Mouse (Mus musculus) embryonic facial prominence, embryonic 12.5 days (tissue): Measurements from ENCODE around the gene Gemin5. TPM values are rescaled to one million over a fixed set of nuclear protein-coding genes. Genes with fewer than 3 reads are reported as not detected.
A peak's percentile ranks its signal among the peaks of the same experiment; 100 is the strongest.

Experiments
- ATAC-seq: fragments of 200-750 bp; cut with Nextera tagmentation; 2 replicates; pipeline ENCODE4 v1.8.0; 2017; ENCODE audit not compliant: insufficient number of reproducible peaks, insufficient read depth, low FRiP score, low TSS enrichment
- H3K27ac ChIP-seq: fragments of 300-500 bp; sonication (generic); 2 replicates; pipeline ENCODE4 v1.5.1; 2016; ENCODE audit warnings: mild to moderate bottlenecking
- H3K27me3 ChIP-seq: fragments of 300-500 bp; sonication (generic); 2 replicates; pipeline ENCODE4 v1.6.1; 2016; ENCODE audit warnings: mild to moderate bottlenecking, moderate library complexity
- H3K36me3 ChIP-seq: fragments of 300-500 bp; sonication (generic); 2 replicates; pipeline ENCODE4 v1.6.1; 2016; ENCODE audit warnings: mild to moderate bottlenecking
- H3K4me1 ChIP-seq: fragments of 300-500 bp; sonication (generic); 2 replicates; pipeline ENCODE4 v1.6.1; 2016
- H3K4me2 ChIP-seq: fragments of 300-500 bp; sonication (generic); replicated peaks from 2 replicates; pipeline ENCODE4 v1.6.1; 2016; ENCODE audit warnings: mild to moderate bottlenecking, moderate library complexity
- H3K4me3 ChIP-seq: fragments of 300-500 bp; sonication (generic); 2 replicates; pipeline ENCODE4 v1.5.1; 2016; ENCODE audit warnings: mild to moderate bottlenecking
- H3K9ac ChIP-seq: fragments of 300-500 bp; sonication (generic); 2 replicates; pipeline ENCODE4 v1.6.1; 2016; ENCODE audit warnings: mild to moderate bottlenecking, moderate library complexity
- H3K9me3 ChIP-seq: fragments of 300-500 bp; sonication (generic); 2 replicates; pipeline ENCODE4 v1.6.1; 2016; ENCODE audit warnings: mild to moderate bottlenecking, moderate library complexity
- WGBS: fragments of 180-500 bp; shearing (Covaris S2); methylation state at CpG from one replicate; pipeline ENCODE4 v1.1.7; 2016; 5-methylcytosine and 5-hydroxymethylcytosine counted together
- polyA plus RNA-seq: library from polyadenylated mRNA; unstranded; fragments of >200 nt; fragmentation: Nextera tagmentation; extraction: Ambion mirVana; gene quantifications from 2 replicates; pipeline ENCODE4 v1.2.1, GENCODE M21; 2016

The Gemin5 gene
- polyA plus RNA-seq, 1 experiment from 2014 or later, result 29.8 TPM

DNA sequence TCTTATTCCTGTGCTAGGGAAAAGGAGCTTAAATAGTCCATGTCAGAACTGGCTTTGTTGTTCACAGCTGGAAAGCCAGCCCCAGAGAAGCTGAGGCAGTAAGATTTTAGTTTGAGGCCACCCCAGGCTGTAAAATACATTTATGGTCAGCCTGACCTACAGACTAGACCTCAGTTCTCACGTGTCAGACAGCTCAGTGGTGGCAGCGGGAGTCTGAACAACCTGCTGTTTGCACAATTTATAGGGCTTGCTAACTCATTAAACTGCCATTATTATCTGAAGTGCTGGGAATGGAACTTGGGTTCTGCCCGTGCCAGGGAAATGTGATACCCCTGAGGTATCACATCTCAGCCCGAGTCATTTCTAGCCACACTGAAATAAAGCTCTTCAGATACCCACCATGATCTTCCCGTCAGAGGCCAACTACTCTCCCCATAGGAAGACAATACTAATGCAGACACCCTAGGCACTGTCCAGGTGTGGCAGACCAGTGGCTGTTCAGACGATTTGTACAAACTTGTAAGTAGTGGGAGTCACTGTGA lies 39.0 kb downstream of the Gemin5 start:
- Histone ChIP-seq H3K9ac (no peak overlapping the region), H3K9me3 (no peaks in the 10 kb centered on the region), H3K4me1 (no peaks in the 10 kb centered on the region), H3K27ac (no peak overlapping the region), H3K36me3 (peaks cover 89% of the 10 kb centered on the region), H3K4me2 (no peak overlapping the region), H3K4me3 (no peak overlapping the region), H3K27me3 (no peaks in the 10 kb centered on the region)
- 86% methylated on average over 6 of the region's 6 CpGs for WGBS
- ATAC-seq, result no peak

DNA sequence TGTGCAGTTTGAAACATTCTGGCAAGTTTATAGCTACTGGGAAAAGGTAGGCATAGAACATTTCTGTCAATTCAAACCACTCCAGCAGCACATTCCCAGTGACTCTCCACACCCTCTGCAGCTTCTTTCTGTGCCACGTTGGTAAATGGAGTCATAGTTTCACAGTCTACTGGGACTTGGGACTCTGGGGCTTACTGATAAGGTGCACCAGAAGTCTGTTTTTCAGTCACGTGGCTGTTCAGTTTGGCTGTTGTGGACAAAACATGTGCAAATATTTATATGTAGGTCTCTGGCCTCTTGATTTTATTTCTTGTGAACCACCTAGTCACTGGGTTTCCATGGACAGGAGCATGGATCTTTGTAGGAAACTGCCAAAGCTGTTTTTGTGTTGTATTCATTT lies 40.8 kb downstream of the Gemin5 start:
- Histone ChIP-seq H3K9me3 (no peaks in the 10 kb centered on the region), H3K4me2 (no peak overlapping the region), H3K36me3 (peaks cover 96% of the 10 kb centered on the region), H3K9ac (no peak overlapping the region), H3K27ac (no peak overlapping the region), H3K4me3 (no peak overlapping the region), H3K27me3 (no peaks in the 10 kb centered on the region), H3K4me1 (no peaks in the 10 kb centered on the region)
- no peak for ATAC-seq
- 87% methylated on average over 2 of the region's 2 CpGs for WGBS

DNA sequence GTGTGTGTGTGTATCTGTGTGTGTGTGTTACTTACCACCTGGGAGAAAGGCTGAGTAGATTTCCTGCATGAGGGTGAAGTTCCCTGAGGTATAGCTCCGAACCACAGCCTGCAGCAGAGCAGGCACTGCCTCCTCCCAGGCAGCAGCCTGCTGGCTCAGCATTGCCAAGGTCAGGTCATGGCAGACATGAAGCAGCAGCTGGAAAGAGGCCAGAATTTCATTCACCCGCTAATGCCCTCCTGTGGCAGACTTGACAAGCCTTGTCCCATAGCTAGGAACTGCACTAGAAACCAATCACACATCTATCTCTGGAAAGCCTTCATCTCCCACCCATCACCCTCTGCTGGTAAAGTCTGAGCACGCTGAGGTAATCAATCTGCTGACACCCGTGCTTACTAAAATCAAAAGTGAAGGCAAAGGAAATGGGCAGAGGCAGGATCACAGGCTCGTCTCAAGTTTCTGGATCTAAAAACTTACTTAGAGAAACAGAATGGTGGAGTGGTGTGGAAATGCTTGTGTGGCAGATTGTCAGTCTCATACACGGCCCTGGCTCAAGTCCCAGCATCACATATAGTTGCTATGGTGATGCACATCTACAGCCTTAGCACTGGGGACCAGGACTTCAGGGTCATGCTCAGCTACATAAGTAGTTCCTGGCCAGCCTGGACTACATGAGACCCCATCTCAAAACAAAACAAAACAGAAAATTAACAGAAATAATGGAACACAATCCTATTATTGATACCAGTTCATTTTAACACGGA lies 41.8 kb downstream of the Gemin5 start:
- no peak overlapping the region for H3K4me3 ChIP-seq
- WGBS, result 74% methylated on average over 7 of the region's 7 CpGs
- H3K36me3 ChIP-seq, result peaks cover 93% of the 10 kb centered on the region
- H3K4me2 ChIP-seq, result no peak overlapping the region
- no peak overlapping the region for H3K9ac ChIP-seq
- no peaks in the 10 kb centered on the region for H3K27me3 ChIP-seq
- H3K4me1 ChIP-seq, result no peaks in the 10 kb centered on the region
- H3K27ac ChIP-seq, result no peak overlapping the region
- H3K9me3 ChIP-seq, result no peaks in the 10 kb centered on the region
- ATAC-seq, result no peak

DNA sequence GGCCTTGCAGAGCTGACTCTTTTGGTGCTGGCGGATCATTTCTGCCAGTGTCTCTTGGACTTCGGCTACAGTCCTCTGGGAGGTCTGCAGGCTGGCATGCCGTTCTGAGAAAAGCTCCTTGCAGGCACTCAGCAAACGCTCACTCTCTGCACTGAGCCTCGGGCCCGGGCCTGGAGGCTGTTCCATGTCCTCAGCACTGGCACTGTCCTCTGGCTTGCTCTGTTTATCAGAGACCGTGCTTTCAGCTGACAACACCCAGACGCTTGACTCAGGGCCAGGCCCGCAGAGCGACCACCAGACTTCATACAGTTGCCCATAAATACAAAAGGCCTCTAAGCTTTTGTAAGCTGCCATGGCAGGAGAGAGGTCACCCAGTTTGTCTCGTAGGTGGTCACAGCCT lies 43.3 kb downstream of the Gemin5 start:
- Histone ChIP-seq H3K9me3 (no peaks in the 10 kb centered on the region), H3K4me2 (no peak overlapping the region), H3K36me3 (peaks cover 94% of the 10 kb centered on the region), H3K9ac (no peak overlapping the region), H3K27ac (no peak overlapping the region), H3K4me3 (no peak overlapping the region), H3K4me1 (no peaks in the 10 kb centered on the region), H3K27me3 (no peaks in the 10 kb centered on the region)
- no peak for ATAC-seq
- WGBS, result 92% methylated on average over 11 of the region's 11 CpGs

DNA sequence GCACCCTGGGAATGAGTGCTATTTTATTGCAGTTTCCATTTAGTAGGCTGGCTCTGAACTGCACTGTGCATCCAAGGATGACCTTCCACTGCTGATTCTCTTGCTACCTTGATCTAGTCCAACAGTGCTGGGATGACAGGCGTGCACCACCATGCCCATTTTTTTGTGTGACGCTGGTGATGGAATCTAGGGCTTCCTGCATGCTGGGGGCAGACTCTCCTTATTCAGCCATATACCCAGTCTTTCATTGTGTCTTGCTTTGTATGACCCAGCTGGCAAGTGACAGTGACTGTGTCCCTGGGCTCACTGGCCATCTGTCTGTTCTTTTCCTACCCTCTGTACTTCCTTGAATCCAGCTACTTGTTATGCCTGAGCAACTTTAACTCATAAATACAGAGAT lies 44.6 kb downstream of the Gemin5 start:
- H3K36me3 ChIP-seq, result peaks cover 93% of the 10 kb centered on the region
- 92% methylated on average over 2 of the region's 2 CpGs for whole genome bisulfite sequencing
- H3K4me1 ChIP-seq, result no peaks in the 10 kb centered on the region

DNA sequence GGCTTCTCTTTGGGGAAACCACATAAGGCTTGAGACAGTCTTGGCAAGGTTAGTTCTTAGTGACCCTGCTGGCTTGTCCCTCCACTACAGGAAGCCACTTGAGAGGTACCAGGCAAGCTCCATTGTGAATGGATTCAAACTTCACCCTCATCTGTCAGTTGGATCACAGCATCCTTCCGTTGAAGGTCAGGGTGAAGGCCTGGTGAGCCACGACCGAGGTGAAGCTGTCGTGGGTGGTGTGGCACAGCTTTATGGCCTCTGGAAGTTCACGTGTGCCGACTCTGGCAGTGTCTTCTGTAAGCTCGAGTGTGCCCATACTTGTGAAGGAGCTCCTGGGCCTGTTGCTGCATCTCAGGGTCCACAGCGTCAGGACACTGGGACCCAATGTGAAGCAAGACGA lies 47.0 kb downstream of the Gemin5 start:
- Histone ChIP-seq H3K9ac (no peak overlapping the region), H3K9me3 (no peaks in the 10 kb centered on the region), H3K4me2 (no peak overlapping the region), H3K27ac (no peak overlapping the region), H3K4me3 (no peak overlapping the region), H3K4me1 (no peaks in the 10 kb centered on the region), H3K36me3 (peaks cover 94% of the 10 kb centered on the region), H3K27me3 (no peaks in the 10 kb centered on the region)
- no peak for ATAC-seq
- 93% methylated on average over 9 of the region's 9 CpGs for WGBS

More for the DNA sequence above, 44.6 kb downstream of the Gemin5 start:
- H3K9me3 ChIP-seq, result no peaks in the 10 kb centered on the region
- no peak overlapping the region for H3K4me3 ChIP-seq
- H3K4me2 ChIP-seq, result no peak overlapping the region
- no peak overlapping the region for H3K27ac ChIP-seq
- ATAC-seq, result no peak
- no peak overlapping the region for H3K9ac ChIP-seq
- H3K27me3 ChIP-seq, result no peaks in the 10 kb centered on the region

DNA sequence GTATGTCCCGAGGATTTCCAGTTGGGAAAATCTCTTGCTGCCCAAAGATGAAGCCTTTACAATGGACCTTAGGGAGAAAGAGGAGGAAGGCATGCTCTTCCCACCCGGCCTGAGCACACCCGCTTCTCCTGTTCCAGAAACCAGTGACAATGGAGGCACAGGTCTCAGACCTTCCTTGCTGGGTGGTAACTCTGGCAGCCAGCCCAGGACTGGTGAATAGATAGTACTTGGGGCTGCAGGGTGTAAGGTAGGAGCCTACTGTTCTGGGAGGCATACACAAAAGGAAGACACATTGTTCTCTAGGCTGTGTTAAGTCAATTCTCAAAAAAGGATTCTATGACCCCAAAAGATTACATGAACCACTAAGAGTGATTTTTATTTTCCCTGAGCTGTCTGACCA lies 47.7 kb downstream of the Gemin5 start:
- ATAC-seq, result no peak
- no peak overlapping the region for H3K4me2 ChIP-seq
- no peaks in the 10 kb centered on the region for H3K9me3 ChIP-seq
- no peak overlapping the region for H3K4me3 ChIP-seq
- no peak overlapping the region for H3K27ac ChIP-seq
- WGBS, result 72% methylated on average over 3 of the region's 3 CpGs
- H3K36me3 ChIP-seq, result peaks cover 95% of the 10 kb centered on the region
- no peaks in the 10 kb centered on the region for H3K4me1 ChIP-seq
- no peak overlapping the region for H3K9ac ChIP-seq
- H3K27me3 ChIP-seq, result no peaks in the 10 kb centered on the region

DNA sequence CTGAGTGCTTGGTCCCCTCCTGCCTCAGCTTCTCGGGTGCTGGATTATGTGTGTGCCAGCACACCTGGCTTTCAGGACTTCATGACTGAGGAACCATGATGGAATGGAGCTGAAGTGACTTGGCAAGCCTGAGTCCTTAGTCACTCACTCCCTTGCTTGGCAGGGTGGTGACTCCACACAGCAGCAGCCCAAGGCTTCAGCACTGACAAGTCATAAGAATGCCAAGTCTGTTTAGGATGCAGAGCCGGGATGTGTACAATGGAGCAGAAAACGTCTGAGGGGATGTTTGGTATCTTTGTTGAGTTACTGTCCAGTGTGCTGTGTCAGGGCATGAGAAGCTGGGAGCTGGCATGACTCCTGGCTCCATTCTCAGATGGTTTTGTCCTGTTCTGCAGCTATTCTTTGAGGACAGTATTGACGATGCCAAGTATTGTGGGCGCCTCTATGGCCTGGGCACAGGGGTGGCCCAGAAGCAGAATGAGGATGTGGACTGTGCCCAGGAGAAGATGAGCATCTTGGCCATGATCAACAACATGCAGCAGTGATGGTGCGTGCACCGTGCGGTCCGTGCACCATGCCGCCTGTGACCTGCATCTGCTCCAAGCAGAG lies 51.2 kb downstream of the Gemin5 start:
- H3K9me3 ChIP-seq, result no peaks in the 10 kb centered on the region
- WGBS, result 93% methylated on average over 10 of the region's 10 CpGs
- H3K36me3 ChIP-seq, result peaks cover 97% of the 10 kb centered on the region
- H3K9ac ChIP-seq, result no peak overlapping the region
- H3K4me1 ChIP-seq, result no peaks in the 10 kb centered on the region
- H3K4me2 ChIP-seq, result no peak overlapping the region
- no peak for ATAC-seq
- H3K27ac ChIP-seq, result no peak overlapping the region
- H3K4me3 ChIP-seq, result no peak overlapping the region
- H3K27me3 ChIP-seq, result no peaks in the 10 kb centered on the region

DNA sequence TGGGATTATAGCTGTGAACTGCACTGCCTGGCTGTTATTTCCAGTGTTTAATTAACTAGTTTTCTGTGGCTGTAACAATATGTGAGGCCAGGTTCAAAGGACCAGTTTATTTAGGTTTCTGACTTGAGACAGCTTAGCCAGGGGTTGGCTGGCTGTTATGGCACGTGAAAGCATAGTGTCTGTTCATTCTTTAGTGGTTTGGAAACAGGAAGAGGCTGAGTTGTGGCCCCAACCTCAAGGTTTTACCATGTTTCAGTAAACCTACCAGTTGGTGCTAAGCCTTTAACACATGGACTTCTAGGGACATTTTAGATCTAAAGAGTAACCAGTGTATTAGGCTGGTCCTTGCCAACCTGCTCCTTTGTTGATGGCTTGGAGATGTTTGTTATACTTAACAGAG lies 51.8 kb downstream of the Gemin5 start:
- Histone ChIP-seq H3K36me3 (peaks cover 97% of the 10 kb centered on the region), H3K9ac (no peak overlapping the region), H3K4me3 (no peak overlapping the region), H3K4me1 (no peaks in the 10 kb centered on the region), H3K27me3 (no peaks in the 10 kb centered on the region), H3K9me3 (no peaks in the 10 kb centered on the region), H3K27ac (no peak overlapping the region), H3K4me2 (no peak overlapping the region)
- no peak for ATAC-seq
- 88% methylated on average over 1 of the region's 1 CpGs for WGBS

DNA sequence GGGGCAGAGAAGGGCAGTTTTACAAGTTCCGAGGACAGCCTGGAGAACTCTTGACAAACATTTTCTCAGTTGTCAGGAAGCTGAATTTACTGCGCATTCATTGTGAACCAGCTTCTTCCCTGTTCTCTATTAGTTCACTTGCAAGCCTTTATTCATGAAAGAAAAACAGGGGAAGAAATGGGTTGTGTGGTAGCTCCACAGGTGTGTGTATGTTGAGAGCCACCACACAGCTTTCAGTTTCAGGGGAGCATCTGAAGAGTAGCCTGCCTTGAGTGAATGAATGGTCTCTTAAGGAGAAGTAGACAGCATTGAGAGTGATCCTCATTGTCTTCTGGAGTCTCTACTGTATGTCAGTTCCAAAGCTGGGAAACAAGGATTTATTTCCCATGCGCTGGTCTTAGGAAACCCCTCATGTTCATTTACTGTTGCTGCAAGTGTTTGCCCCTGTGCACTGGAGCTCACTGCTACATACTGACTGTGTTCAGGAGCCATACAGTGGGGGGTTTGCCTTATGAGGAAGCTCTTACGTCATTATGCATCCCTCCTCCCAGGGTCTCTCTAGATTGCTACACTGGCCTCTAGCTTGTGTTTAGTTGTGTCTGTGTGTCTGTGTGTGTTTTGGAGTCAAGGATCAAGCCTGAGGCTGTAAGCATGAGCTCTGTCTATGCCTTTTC lies 60.5 kb downstream of the Gemin5 start:
- H3K4me1 ChIP-seq, result peaks cover 12% of the 10 kb centered on the region
- no peak overlapping the region for H3K4me3 ChIP-seq
- WGBS, result 88% methylated on average over 4 of the region's 4 CpGs
- no peak for ATAC-seq
- H3K4me2 ChIP-seq, result no peak overlapping the region
- no peak overlapping the region for H3K27ac ChIP-seq
- H3K9me3 ChIP-seq, result no peaks in the 10 kb centered on the region
- no peaks in the 10 kb centered on the region for H3K27me3 ChIP-seq
- H3K36me3 ChIP-seq, result peaks cover 33% of the 10 kb centered on the region
- no peak overlapping the region for H3K9ac ChIP-seq

DNA sequence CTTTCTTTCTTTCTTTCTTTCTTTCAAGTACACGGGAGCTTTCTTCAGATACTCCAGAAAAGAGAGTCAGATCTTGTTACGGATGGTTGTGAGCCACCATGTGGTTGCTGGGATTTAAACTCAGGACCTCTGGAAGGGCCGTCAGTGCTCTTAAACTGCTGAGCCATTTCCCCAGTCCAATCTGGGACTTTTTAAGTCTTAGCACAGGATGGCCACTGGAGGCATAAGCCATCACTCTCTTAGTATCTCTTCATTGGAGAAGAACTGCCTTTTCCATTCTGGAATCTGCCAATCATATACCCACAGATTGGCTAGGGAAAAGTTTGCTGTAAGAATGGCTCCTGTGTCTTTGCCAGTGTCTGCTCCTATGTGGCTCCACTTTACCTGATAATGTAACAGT lies 61.3 kb downstream of the Gemin5 start:
- Histone ChIP-seq H3K4me2 (no peak overlapping the region), H3K36me3 (peaks cover 25% of the 10 kb centered on the region), H3K27ac (no peak overlapping the region), H3K9me3 (no peaks in the 10 kb centered on the region), H3K4me1 (peaks cover 14% of the 10 kb centered on the region), H3K27me3 (no peaks in the 10 kb centered on the region), H3K9ac (no peak overlapping the region), H3K4me3 (no peak overlapping the region)
- 41% methylated on average over 3 of the region's 3 CpGs for WGBS
- no peak for ATAC-seq

DNA sequence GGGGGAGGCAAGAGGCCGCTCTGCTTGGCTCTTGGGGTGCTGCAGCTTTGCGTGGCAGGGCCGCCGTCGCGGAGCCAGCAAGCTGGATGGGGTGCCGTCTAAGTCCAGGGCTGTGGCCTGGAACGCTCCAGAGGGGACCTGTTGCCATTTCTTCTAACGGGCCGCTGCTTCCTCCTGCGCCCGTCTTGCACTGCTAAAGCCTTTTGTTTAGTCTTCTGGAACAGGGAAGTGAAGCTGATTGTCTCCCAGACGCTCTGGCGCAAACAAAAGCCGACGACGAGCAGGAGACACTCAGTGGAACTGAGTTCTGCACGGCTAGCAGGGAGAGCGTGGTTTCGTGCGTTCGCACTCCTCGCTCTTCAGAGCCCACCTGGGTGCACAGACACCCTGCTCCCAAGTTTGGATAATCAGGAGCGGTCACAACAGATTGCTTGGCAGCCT lies 64.0 kb downstream of the Gemin5 start:
- Histone ChIP-seq H3K9me3 (no peaks in the 10 kb centered on the region), H3K4me1 (peaks cover 14% of the 10 kb centered on the region), H3K4me2 (peak overlapping the region; percentile 66), H3K9ac (peak overlapping the region; percentile 73), H3K27ac (peak overlapping the region; percentile 80), H3K36me3 (no peaks in the 10 kb centered on the region), H3K27me3 (no peaks in the 10 kb centered on the region), H3K4me3 (peak overlapping the region; percentile 68)
- under 1% methylated on average over 24 of the region's 24 CpGs for WGBS
- peak; percentile 23; the same call in 1 of the 2 replicates for ATAC-seq
